Mouse (Mus musculus) MEL (cell line): Measurements from ENCODE around the gene Slc16a8. TPM values are rescaled to one million over a fixed set of nuclear protein-coding genes. Genes with fewer than 3 reads are reported as not detected.

ENCODE experiments used
- DNase-seq: peaks from one replicate; pipeline ENCODE4 v3.0.0; 2011; ENCODE audit warnings: low read depth, low spot score
- H3K27ac ChIP-seq: 2 replicates; pipeline ENCODE4 v1.5.1; 2012; ENCODE audit warnings: low read depth, mild to moderate bottlenecking, control low read depth, low read length, moderate library complexity; ENCODE audit not compliant: control insufficient read depth
- H3K27me3 ChIP-seq, 2 experiments: fragments of 150-350 bp in 1 of 2; sonication (generic) in 1 of 2; 2 replicates each; pipeline ENCODE4 v1.6.1; 2012; ENCODE audit warnings: low read length in 2 of 2, mild to moderate bottlenecking in 2 of 2, improper control_type of control experiment in 1 of 2, moderate library complexity in 1 of 2; ENCODE audit not compliant: insufficient read depth in 2 of 2, control insufficient read depth in 1 of 2
- H3K36me3 ChIP-seq, 2 experiments: 2 replicates each; pipeline ENCODE4 v1.6.1; 2012 to 2014; ENCODE audit warnings: low read length in 2 of 2, improper control_type of control experiment in 1 of 2, inconsistent platforms in 1 of 2, mild to moderate bottlenecking in 1 of 2; ENCODE audit not compliant: insufficient read depth in 2 of 2, control insufficient read depth in 1 of 2
- H3K4me1 ChIP-seq, 2 experiments: fragments of 150-350 bp in 1 of 2; sonication (generic) in 1 of 2; 2 replicates each; pipeline ENCODE4 v1.6.1; 2012; ENCODE audit warnings: low read length in 2 of 2, improper control_type of control experiment in 1 of 2, mild to moderate bottlenecking in 1 of 2; ENCODE audit not compliant: insufficient read depth in 2 of 2, control insufficient read depth in 1 of 2
- H3K4me3 ChIP-seq, 2 experiments: fragments of 150-350 bp in 1 of 2; sonication (generic) in 1 of 2; 2 replicates each; pipeline ENCODE4 v1.5.1; 2012; ENCODE audit warnings: low read depth in 2 of 2, low read length in 2 of 2, mild to moderate bottlenecking in 2 of 2, moderate library complexity in 2 of 2, control low read depth in 1 of 2, improper control_type of control experiment in 1 of 2; ENCODE audit not compliant: control insufficient read depth in 1 of 2, insufficient read depth in 1 of 2
- H3K79me2 ChIP-seq: 2 replicates; pipeline ENCODE4 v1.6.1; 2012; ENCODE audit warnings: mild to moderate bottlenecking, low read length, moderate library complexity; ENCODE audit not compliant: control insufficient read depth, poor library complexity, insufficient read depth
- H3K9ac ChIP-seq: 2 replicates; pipeline ENCODE4 v1.6.1; 2012; ENCODE audit warnings: low read depth, mild to moderate bottlenecking, control low read depth, low read length, moderate library complexity; ENCODE audit not compliant: control insufficient read depth, poor library complexity, severe bottlenecking
- H3K9me3 ChIP-seq: fragments of 150-350 bp; sonication (generic); replicated peaks from 2 replicates; pipeline ENCODE4 v1.6.1; 2012; ENCODE audit warnings: mild to moderate bottlenecking, low read length, improper control_type of control experiment, moderate library complexity; ENCODE audit not compliant: insufficient read depth
- BHLHE40 ChIP-seq: IDR thresholded peaks from 2 replicates; pipeline ENCODE4 v1.6.1; 2012; ENCODE audit warnings: low read depth, mild to moderate bottlenecking, inconsistent platforms, low read length, improper control_type of control experiment, borderline replicate concordance
- CHD1 ChIP-seq: IDR thresholded peaks from 2 replicates; pipeline ENCODE4 v1.6.1; 2012; ENCODE audit warnings: low read depth, mild to moderate bottlenecking, inconsistent platforms, low read length, improper control_type of control experiment
- CHD2 ChIP-seq: IDR thresholded peaks from 2 replicates; pipeline ENCODE4 v1.6.1; 2011; ENCODE audit warnings: low read length, improper control_type of control experiment
- CTCF ChIP-seq, 3 experiments: IDR thresholded peaks in 2 of 3; conservative IDR thresholded peaks in 1 of 3; 2 replicates each; pipeline ENCODE4 v1.5.1; 2011 to 2012; ENCODE audit warnings: low read length in 3 of 3, low read depth in 2 of 3, mild to moderate bottlenecking in 2 of 3, improper control_type of control experiment in 1 of 3, inconsistent platforms in 1 of 3, mixed read lengths in 1 of 3, moderate library complexity in 1 of 3; ENCODE audit not compliant: control insufficient read depth in 1 of 3, insufficient read depth in 1 of 3, poor library complexity in 1 of 3, severe bottlenecking in 1 of 3
- E2F4 ChIP-seq: IDR thresholded peaks from 2 replicates; pipeline ENCODE4 v1.6.1; 2011; ENCODE audit warnings: low read depth, low read length, improper control_type of control experiment, borderline replicate concordance
- ELF1 ChIP-seq: IDR thresholded peaks from 2 replicates; pipeline ENCODE4 v1.6.1; 2014; ENCODE audit warnings: low read depth, mild to moderate bottlenecking, inconsistent platforms, low read length, improper control_type of control experiment, moderate library complexity
- ETS1 ChIP-seq: IDR thresholded peaks from 2 replicates; pipeline ENCODE4 v1.6.1; 2012; ENCODE audit warnings: low read depth, mild to moderate bottlenecking, inconsistent platforms, low read length, improper control_type of control experiment, moderate library complexity
- GABPA ChIP-seq: IDR thresholded peaks from 2 replicates; pipeline ENCODE4 v1.6.1; 2012; ENCODE audit warnings: low read depth, mild to moderate bottlenecking, inconsistent platforms, low read length, improper control_type of control experiment, moderate library complexity
- GATA1 ChIP-seq: IDR thresholded peaks from 2 replicates; pipeline ENCODE4 v1.6.1; 2011; ENCODE audit warnings: low read depth, low read length, improper control_type of control experiment
- HCFC1 ChIP-seq: IDR thresholded peaks from 2 replicates; pipeline ENCODE4 v1.6.1; 2012; ENCODE audit warnings: low read depth, mild to moderate bottlenecking, inconsistent platforms, low read length, improper control_type of control experiment, moderate library complexity
- JUND ChIP-seq: IDR thresholded peaks from 2 replicates; pipeline ENCODE4 v1.6.1; 2011; ENCODE audit warnings: low read depth, mild to moderate bottlenecking, improper control_type of control experiment, low read length
- KAT2A ChIP-seq: conservative IDR thresholded peaks from 2 replicates; pipeline ENCODE4 v1.6.1; 2012; ENCODE audit warnings: low read depth, low read length, improper control_type of control experiment, inconsistent platforms
- MAX ChIP-seq: IDR thresholded peaks from 2 replicates; pipeline ENCODE4 v1.6.1; 2011; ENCODE audit warnings: low read length, improper control_type of control experiment
- MAZ ChIP-seq: IDR thresholded peaks from 2 replicates; pipeline ENCODE4 v1.6.1; 2012; ENCODE audit warnings: low read depth, mild to moderate bottlenecking, inconsistent platforms, low read length, improper control_type of control experiment
- MYB ChIP-seq: IDR thresholded peaks from 2 replicates; pipeline ENCODE4 v1.6.1; 2011; ENCODE audit warnings: mild to moderate bottlenecking, low read depth, low read length, improper control_type of control experiment
- MYC ChIP-seq: IDR thresholded peaks from 2 replicates; pipeline ENCODE4 v1.6.1; 2011; ENCODE audit warnings: low read depth, mild to moderate bottlenecking, low read length, improper control_type of control experiment, moderate library complexity
- NELFE ChIP-seq: IDR thresholded peaks from 2 replicates; pipeline ENCODE4 v1.6.1; 2011; ENCODE audit warnings: low read depth, low read length, improper control_type of control experiment
- POLR2AphosphoS2 ChIP-seq: IDR thresholded peaks from 2 replicates; pipeline ENCODE4 v1.6.1; 2011; ENCODE audit warnings: low read length, improper control_type of control experiment
- POLR2AphosphoS5 ChIP-seq: IDR thresholded peaks from 2 replicates; pipeline ENCODE4 v1.6.1; 2012; ENCODE audit warnings: low read depth, borderline replicate concordance, mild to moderate bottlenecking, inconsistent platforms, low read length, moderate library complexity, mixed read lengths
- RAD21 ChIP-seq: IDR thresholded peaks from 2 replicates; pipeline ENCODE4 v1.6.1; 2011; ENCODE audit warnings: mild to moderate bottlenecking, low read depth, low read length, improper control_type of control experiment
- RCOR1 ChIP-seq: IDR thresholded peaks from 2 replicates; pipeline ENCODE4 v1.6.1; 2012; ENCODE audit warnings: low read depth, mild to moderate bottlenecking, inconsistent platforms, low read length, improper control_type of control experiment
- SMC3 ChIP-seq: IDR thresholded peaks from 2 replicates; pipeline ENCODE4 v1.6.1; 2011; ENCODE audit warnings: low read depth, low read length, improper control_type of control experiment
- TAL1 ChIP-seq: IDR thresholded peaks from 2 replicates; pipeline ENCODE4 v1.6.1; 2012; ENCODE audit warnings: mild to moderate bottlenecking, inconsistent platforms, low read length, moderate library complexity, mixed read lengths
- TCF12 ChIP-seq: IDR thresholded peaks from 2 replicates; pipeline ENCODE4 v1.6.1; 2014; ENCODE audit warnings: low read depth, mild to moderate bottlenecking, inconsistent platforms, low read length, improper control_type of control experiment, moderate library complexity
- UBTF ChIP-seq: IDR thresholded peaks from 2 replicates; pipeline ENCODE4 v1.6.1; 2012; ENCODE audit warnings: low read depth, mild to moderate bottlenecking, inconsistent platforms, low read length, improper control_type of control experiment, moderate library complexity, borderline replicate concordance; ENCODE audit not compliant: insufficient read depth
- USF1 ChIP-seq: IDR thresholded peaks from 2 replicates; pipeline ENCODE4 v1.6.1; 2014; ENCODE audit warnings: low read depth, mild to moderate bottlenecking, inconsistent platforms, low read length, improper control_type of control experiment, moderate library complexity
- ZC3H11A ChIP-seq: IDR thresholded peaks from 2 replicates; pipeline ENCODE4 v1.6.1; 2012; ENCODE audit warnings: low read depth, mild to moderate bottlenecking, inconsistent platforms, low read length, improper control_type of control experiment
- ZKSCAN1 ChIP-seq: IDR thresholded peaks from 2 replicates; pipeline ENCODE4 v1.6.1; 2012; ENCODE audit warnings: low read depth, mild to moderate bottlenecking, inconsistent platforms, low read length, improper control_type of control experiment, moderate library complexity
- polyA plus RNA-seq, 2 experiments: library from polyadenylated mRNA; stranded (reverse) in 1 of 2; unstranded in 1 of 2; fragments of >175 nt in 1 of 2; fragments of >200 nt in 1 of 2; gene quantifications; 2 replicates each; pipeline versions ENCODE4 v1.2.1 to v1.2.4; 2012; ENCODE audit warnings: low replicate concordance in 2 of 2, low read depth in 1 of 2; ENCODE audit not compliant: insufficient read length in 2 of 2, insufficient read depth in 1 of 2, missing spikeins in 1 of 2
- total RNA-seq: library from RNA; depleted of rRNA; stranded (reverse); fragments of 300-350 nt; gene quantifications from 2 replicates; pipeline ENCODE4 v1.2.3, GENCODE M21; 2012

Slc16a8 gene
- total and polyA plus RNA-seq, 3 experiments: 0.15 to 0.47 TPM; not detected in 1

GRCm38 (mm10) chr15:79244071-79244893, 10.3 kb downstream of the Slc16a8 start:
- no peaks in the 10 kb centered on the region for H3K79me2 ChIP-seq
- no peaks in the 10 kb centered on the region for H3K4me1 ChIP-seq
- H3K27ac ChIP-seq: no peak overlapping the region
- H3K9me3 ChIP-seq: no peaks in the 10 kb centered on the region
- DNase-seq: no peak
- H3K27me3 ChIP-seq: no peaks in the 10 kb centered on the region
- H3K4me3 ChIP-seq: no peak overlapping the region
- TF ChIP-seq ZKSCAN1 (no peak), RAD21 (no peak), RCOR1 (no peak), GATA1 (no peak), ETS1 (no peak), MYC (no peak), E2F4 (no peak), UBTF (no peak), POLR2AphosphoS5 (no peak), NELFE (no peak), SMC3 (no peak)
- peaks cover 0 to 2% of the 10 kb centered on the region in 2 experiments; a peak in 1 of 4 replicates for H3K36me3 ChIP-seq
- H3K9ac ChIP-seq: no peak overlapping the region

DNA sequence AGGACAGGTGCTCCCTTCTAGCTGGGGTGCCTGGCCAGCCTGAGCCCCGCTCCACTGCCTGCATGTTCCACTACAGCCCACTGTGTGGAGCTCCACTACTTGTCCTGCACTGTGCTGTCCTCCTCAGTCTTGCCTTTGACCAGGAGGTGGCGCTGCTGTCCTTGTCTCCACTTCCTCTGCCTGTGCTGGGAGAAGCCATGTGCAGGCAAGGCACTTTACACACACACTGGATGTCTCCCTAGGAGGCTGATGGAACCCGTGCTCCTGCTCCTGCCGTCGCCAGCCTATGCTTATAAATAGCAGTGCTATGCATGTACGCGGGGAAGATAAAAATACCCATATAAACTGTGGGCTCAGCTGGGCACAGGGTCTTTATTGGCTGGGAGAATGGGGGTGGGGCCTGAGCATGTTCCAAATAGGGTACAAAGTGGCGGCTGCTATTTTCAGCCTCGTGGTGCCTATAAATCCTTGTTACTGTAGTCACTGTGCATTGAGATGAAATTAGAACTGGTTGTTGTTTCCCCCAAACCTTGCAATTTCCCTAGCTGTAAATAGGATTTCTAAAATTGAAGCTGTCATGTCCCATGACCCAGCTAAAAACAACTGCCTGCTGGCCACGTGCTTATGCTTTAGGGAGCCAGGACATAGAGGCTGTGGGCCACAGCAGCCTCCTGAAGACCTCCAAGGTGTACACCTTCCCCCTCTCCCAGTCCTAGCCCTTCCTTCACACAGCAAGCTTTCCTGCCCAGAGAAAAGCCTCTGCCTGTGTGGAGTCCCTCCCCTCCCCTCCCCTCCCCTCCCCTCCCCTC, 11.1 kb downstream of the Slc16a8 start:
- H3K36me3 ChIP-seq: peaks cover 0 to 2% of the 10 kb centered on the region in 2 experiments; a peak in 1 of 4 replicates
- no peak overlapping the region for H3K4me3 ChIP-seq
- H3K27me3 ChIP-seq: no peaks in the 10 kb centered on the region
- no peaks in the 10 kb centered on the region for H3K4me1 ChIP-seq
- H3K9ac ChIP-seq: no peak overlapping the region
- H3K9me3 ChIP-seq: no peaks in the 10 kb centered on the region
- DNase-seq: peak; percentile 95
- H3K79me2 ChIP-seq: no peaks in the 10 kb centered on the region
- H3K27ac ChIP-seq: no peak overlapping the region
- no peak for TF ChIP-seq TAL1
- peak; percentile 46; the same call in 1 of the 2 replicates for TF ChIP-seq ELF1
- TF ChIP-seq POLR2AphosphoS5: no peak
- no peak for TF ChIP-seq CHD1
- TF ChIP-seq JUND: no peak
- TF ChIP-seq MYB: no peak
- peak; percentile 96 for TF ChIP-seq MYC
- TF ChIP-seq BHLHE40: no peak
- TF ChIP-seq UBTF: no peak
- no peak for TF ChIP-seq TCF12
- no peak for TF ChIP-seq RCOR1
- no peak for TF ChIP-seq KAT2A
- TF ChIP-seq CHD2: no peak
- no peak for TF ChIP-seq GABPA
- no peak for TF ChIP-seq USF1
- TF ChIP-seq MAZ: 0 out of 2 replicates have a peak, but pooled peaks have one; percentile 46
- peak; percentile 50 for TF ChIP-seq HCFC1
- TF ChIP-seq POLR2AphosphoS2: no peak
- peak; percentile 87 for TF ChIP-seq ZC3H11A
- TF ChIP-seq MAX: peak; percentile 73
- peak; percentile 97 to 100 (median 99) for TF ChIP-seq CTCF (IDR thresholded peaks at IDR 0.05 in 2 of 3, conservative IDR thresholded peaks at IDR 0.05 in 1 of 3; ENCODE audit: control insufficient read depth in 1 of 3, insufficient read depth in 1 of 3, low read depth in 2 of 3, low read length in 3 of 3, poor library complexity in 1 of 3, severe bottlenecking in 1 of 3)
